Mouse (Mus musculus) right cerebral cortex, adult 18-20 months (tissue): ENCODE results near the gene Krt6a.
"Not testable (repeated sequence)": the region's sequence is repeated elsewhere in the genome, so short reads cannot be mapped to it uniquely, and the experiment has no call there.

Source experiments
- DNase-seq: peaks from one replicate; pipeline ENCODE4 v3.0.0; 2022; ENCODE audit warnings: mixed read lengths

Gene Krt6a

GRCm38 (mm10) chr15:101694207-101694606, at the start of gene Krt6a:
Gene Krt6a (minus strand): TSS chr15:101694307.
- no peak for DNase-seq

- no peak for DNase-seq
Measured at GRCm38 (mm10) chr15:101742711-101743110, 48.6 kb upstream of the Krt6a start, which contains the start of gene Krt71. Gene Krt71 (minus strand): TSS chr15:101743109.

GRCm38 (mm10) chr15:101737786-101738185, 43.7 kb upstream of the Krt6a start:
- DNase-seq: no peak

- no peak for DNase-seq
Measured at GRCm38 (mm10) chr15:101730653-101731052, 36.5 kb upstream of the Krt6a start.

GRCm38 (mm10) chr15:101724686-101725085, 30.6 kb upstream of the Krt6a start:
- no peak for DNase-seq

- DNase-seq: no peak
Measured at GRCm38 (mm10) chr15:101715831-101716230, 21.7 kb upstream of the Krt6a start.

- no peak for DNase-seq
Measured at GRCm38 (mm10) chr15:101714356-101714755, 20.2 kb upstream of the Krt6a start.

- no peak for DNase-seq
Measured at GRCm38 (mm10) chr15:101713731-101714130, 19.6 kb upstream of the Krt6a start.

- DNase-seq: no peak
Measured at GRCm38 (mm10) chr15:101712720-101713119, 18.6 kb upstream of the Krt6a start, which contains the start of gene Krt5. Gene Krt5 (minus strand): TSS chr15:101712898.

GRCm38 (mm10) chr15:101708683-101709082, 14.6 kb upstream of the Krt6a start:
- no peak for DNase-seq

- no peak for DNase-seq
Measured at GRCm38 (mm10) chr15:101707454-101707853, 13.3 kb upstream of the Krt6a start.

- DNase-seq: no peak
Measured at GRCm38 (mm10) chr15:101704066-101704465, 10.0 kb upstream of the Krt6a start.

GRCm38 (mm10) chr15:101702380-101702779, 8.3 kb upstream of the Krt6a start:
- DNase-seq: no peak

GRCm38 (mm10) chr15:101699866-101700265, 5.8 kb upstream of the Krt6a start:
- DNase-seq: no peak

GRCm38 (mm10) chr15:101699192-101699591, 5.1 kb upstream of the Krt6a start:
- DNase-seq: no peak

GRCm38 (mm10) chr15:101697326-101698188, 3.5 kb upstream of the Krt6a start:
- no peak for DNase-seq

GRCm38 (mm10) chr15:101690460-101690859, 3.6 kb downstream of the Krt6a start:
- not testable (repeated sequence) for DNase-seq

- no peak for DNase-seq
Measured at GRCm38 (mm10) chr15:101688161-101688560, 5.9 kb downstream of the Krt6a start.

- DNase-seq: no peak
Measured at GRCm38 (mm10) chr15:101680187-101680586, 13.9 kb downstream of the Krt6a start, which contains the start of gene Krt6b. Gene Krt6b (minus strand): TSS chr15:101680287.

GRCm38 (mm10) chr15:101675978-101676377, 18.1 kb downstream of the Krt6a start:
- no peak for DNase-seq

- DNase-seq: no peak
Measured at GRCm38 (mm10) chr15:101652736-101653265, 41.3 kb downstream of the Krt6a start.

GRCm38 (mm10) chr15:101647280-101647679, 46.8 kb downstream of the Krt6a start, which contains the start of gene Gm5478:
Gene Gm5478 (minus strand): TSS chr15:101647380.
- no peak for DNase-seq
